ENCODE assay signal across 8 mouse cellular contexts in the genomic region with DNA sequence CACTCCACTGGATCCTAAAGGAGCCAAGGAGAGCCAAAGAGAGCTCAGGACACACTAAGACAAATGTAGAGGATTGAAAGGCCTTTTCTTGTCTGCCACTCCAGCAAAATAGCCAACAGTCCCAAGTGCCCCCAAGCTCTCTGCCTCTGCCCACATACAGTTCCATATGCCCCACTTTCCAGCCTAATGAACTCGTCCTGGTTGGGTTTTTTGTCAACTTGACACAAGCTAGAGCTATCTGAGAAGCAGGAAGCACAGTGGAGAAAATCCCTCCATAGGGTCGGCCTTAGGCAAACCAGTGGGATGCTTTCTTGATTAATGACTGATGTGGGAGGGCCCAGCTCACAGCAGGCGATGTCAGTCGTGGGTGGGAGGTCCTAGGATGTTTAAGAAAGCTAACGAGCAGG.
A peak's percentile ranks its signal among the peaks of the same experiment; 100 is the strongest.
DNase-seq lines count a peak whose midpoint lies in the region; ATAC-seq and TF ChIP-seq lines count a peak whose summit lies in the region.

No protein-coding gene starts in this region.

- ATAC-seq in liver, embryonic 12.5 days: no peak
- ATAC-seq in limb, embryonic 11.5 days (ENCODE audit: insufficient number of reproducible peaks, low FRiP score, low TSS enrichment, low read depth): peak; percentile 27; the same call in 1 of the 2 replicates
- peak; percentile 56 for ATAC-seq in stomach, embryonic 15.5 days (ENCODE audit: insufficient read depth, low FRiP score, low read depth)

- H3K4me3 ChIP-seq in liver, embryonic 12.5 days: no peak overlapping the region
- no peak overlapping the region for H3K4me3 ChIP-seq in embryonic fibroblast, embryonic 13.5 days (ENCODE audit: insufficient read depth, low read length)
- no peak overlapping the region for H3K4me3 ChIP-seq in limb, embryonic 11.5 days (ENCODE audit: low read depth, low read length)
- H3K4me3 ChIP-seq in stomach, embryonic 15.5 days (replicated peaks): 0 out of 2 replicates have a peak overlapping the region, but pooled peaks have one; percentile 28

- no peak for DNase-seq in liver
- no peak for DNase-seq in limb, embryonic 11.5 days (ENCODE audit: low spot score)
- no peak for DNase-seq in left cerebral cortex, postnatal 25 days (ENCODE audit: low spot score in 2 of 2)
- no peak for DNase-seq in frontal cortex, adult 2 months (ENCODE audit: extremely low spot score in 1 of 2, low spot score in 1 of 2)
- DNase-seq in layer of hippocampus, postnatal 14 days (ENCODE audit: low spot score in 2 of 2): no peak

- H3K4me1 ChIP-seq in liver, embryonic 12.5 days: 0 out of 2 replicates have a peak, but pooled peaks cover 8% of the 10 kb centered on the region
- peaks cover 21% of the 10 kb centered on the region for H3K4me1 ChIP-seq in embryonic fibroblast, embryonic 13.5 days (ENCODE audit: control insufficient read depth, insufficient read depth, low read length)
- peaks cover 37% of the 10 kb centered on the region for H3K4me1 ChIP-seq in limb, embryonic 11.5 days (ENCODE audit: control insufficient read depth, insufficient read depth, low read length)
- H3K4me1 ChIP-seq in stomach, embryonic 15.5 days: peaks cover 39% of the 10 kb centered on the region

- intact Hi-C loops in left cerebral cortex, postnatal 25 days (cut with DNase I): no loop called here

- WGBS in liver, embryonic 12.5 days (ENCODE audit: insufficient replicate concordance): 19% methylated on average over 5 of the region's 5 CpGs
- 0% methylated on average over 5 of the region's 5 CpGs for WGBS in limb, embryonic 11.5 days
- WGBS in stomach, embryonic 15.5 days: 5% methylated on average over 5 of the region's 5 CpGs

- no peaks in the 10 kb centered on the region for H3K36me3 ChIP-seq in liver, embryonic 12.5 days
- no peaks in the 10 kb centered on the region for H3K36me3 ChIP-seq in limb, embryonic 11.5 days (ENCODE audit: control insufficient read depth, insufficient read depth, low read length)
- H3K36me3 ChIP-seq in stomach, embryonic 15.5 days: no peaks in the 10 kb centered on the region

- H3K9me3 ChIP-seq in liver, embryonic 12.5 days (replicated peaks): no peaks in the 10 kb centered on the region
- H3K9me3 ChIP-seq in limb, embryonic 11.5 days (ENCODE audit: control insufficient read depth, low read length): no peaks in the 10 kb centered on the region
- no peaks in the 10 kb centered on the region for H3K9me3 ChIP-seq in stomach, embryonic 15.5 days

- no peaks in the 10 kb centered on the region for H3K27me3 ChIP-seq in liver, embryonic 12.5 days (replicated peaks)
- no peaks in the 10 kb centered on the region for H3K27me3 ChIP-seq in limb, embryonic 11.5 days (ENCODE audit: control insufficient read depth, insufficient read depth, low read length)
- no peaks in the 10 kb centered on the region for H3K27me3 ChIP-seq in stomach, embryonic 15.5 days (replicated peaks)

- H3K27ac ChIP-seq in liver, embryonic 12.5 days: peak overlapping the region; percentile 36; the same call in 1 of the 2 replicates
- H3K27ac ChIP-seq in embryonic fibroblast, embryonic 13.5 days (ENCODE audit: insufficient read depth, low read length): peak overlapping the region; percentile 68
- H3K27ac ChIP-seq in limb, embryonic 11.5 days (replicated peaks; ENCODE audit: low read depth, low read length): no peak overlapping the region; the same call in 1 of the 2 replicates
- peak overlapping the region; percentile 91 for H3K27ac ChIP-seq in stomach, embryonic 15.5 days

- no peak for TF ChIP-seq CTCF in embryonic fibroblast, embryonic 13.5 days (IDR thresholded peaks at IDR 0.05; ENCODE audit: borderline replicate concordance, insufficient read depth, low read length)

- no peak overlapping the region for H3K9ac ChIP-seq in liver, embryonic 12.5 days
- no peak overlapping the region for H3K9ac ChIP-seq in limb, embryonic 11.5 days (ENCODE audit: low read length)
- no peak overlapping the region for H3K9ac ChIP-seq in stomach, embryonic 15.5 days

- no peak for TF ChIP-seq POLR2A in embryonic fibroblast, embryonic 13.5 days (IDR thresholded peaks at IDR 0.05; ENCODE audit: low read depth, low read length)

- no peak overlapping the region for H3K4me2 ChIP-seq in liver, embryonic 12.5 days
- peak overlapping the region; percentile 10; the same call in 1 of the 2 replicates for H3K4me2 ChIP-seq in limb, embryonic 11.5 days (ENCODE audit: low read depth, severe bottlenecking)
- peak overlapping the region; percentile 44; the same call in 1 of the 2 replicates for H3K4me2 ChIP-seq in stomach, embryonic 15.5 days
